Mouse (Mus musculus) B cell, adult 2 months (primary cell): ENCODE results near the gene Mien1.
A peak's percentile ranks its signal among the peaks of the same experiment; 100 is the strongest.

Source experiments
- DNase-seq, 2 experiments: peaks; one replicate each; pipeline ENCODE4 v3.0.0; 2022

Mien1 gene

GRCm38 (mm10) chr11:98438331-98439158 lies at the start of gene Mien1:
TSS of gene Mien1 (minus strand) at chr11:98438991.
- peak; percentile 99 to 100 for DNase-seq

GRCm38 (mm10) chr11:98487526-98488040 lies 48.8 kb upstream of the Mien1 start:
- no peak for DNase-seq

- DNase-seq, result no peak
These were observed 47.0 kb upstream of the Mien1 start for GRCm38 (mm10) chr11:98485749-98486148.

- DNase-seq, result no peak
These were observed 43.3 kb upstream of the Mien1 start for GRCm38 (mm10) chr11:98482067-98482466.

GRCm38 (mm10) chr11:98481231-98481630 lies 42.4 kb upstream of the Mien1 start:
- no peak for DNase-seq

- DNase-seq, result no peak
These were observed 41.2 kb upstream of the Mien1 start for GRCm38 (mm10) chr11:98479940-98480497.

- peak in 1 of 2 experiments; percentile 35 for DNase-seq
These were observed 40.5 kb upstream of the Mien1 start for GRCm38 (mm10) chr11:98479026-98479939.

- DNase-seq, result no peak
These were observed 38.4 kb upstream of the Mien1 start for GRCm38 (mm10) chr11:98477011-98477701.

GRCm38 (mm10) chr11:98476434-98476807 lies 37.6 kb upstream of the Mien1 start:
- no peak for DNase-seq

GRCm38 (mm10) chr11:98475630-98476433 lies 37.0 kb upstream of the Mien1 start:
- no peak for DNase-seq

- DNase-seq, result no peak
These were observed 36.2 kb upstream of the Mien1 start for GRCm38 (mm10) chr11:98474967-98475366.

GRCm38 (mm10) chr11:98473916-98474479 lies 35.2 kb upstream of the Mien1 start:
- DNase-seq, result no peak

- no peak for DNase-seq
These were observed 33.9 kb upstream of the Mien1 start for GRCm38 (mm10) chr11:98472696-98473095.

- DNase-seq, result peak; percentile 59 to 64
These were observed 32.0 kb upstream of the Mien1 start for GRCm38 (mm10) chr11:98470795-98471194.

- no peak for DNase-seq
These were observed 31.2 kb upstream of the Mien1 start for GRCm38 (mm10) chr11:98469761-98470714.

- no peak for DNase-seq
These were observed 25.7 kb upstream of the Mien1 start for GRCm38 (mm10) chr11:98464516-98464915.

- DNase-seq, result peak; percentile 28 to 31
These were observed 25.1 kb upstream of the Mien1 start for GRCm38 (mm10) chr11:98463911-98464310.

GRCm38 (mm10) chr11:98462255-98462654 lies 23.5 kb upstream of the Mien1 start:
- DNase-seq, result no peak

- peak; percentile 32 to 39 for DNase-seq
These were observed 22.4 kb upstream of the Mien1 start for GRCm38 (mm10) chr11:98461109-98461720.

- DNase-seq, result peak; percentile 49 to 58
These were observed 21.1 kb upstream of the Mien1 start for GRCm38 (mm10) chr11:98459860-98460259.
